Mouse (Mus musculus): ENCODE data around the gene Acly.

Acly gene

GRCm38 (mm10) chr11:100533871-100534270 lies 6.1 kb upstream of the Acly start:
- no peaks in the 10 kb centered on the region for H3K27me3 ChIP-seq (ENCODE audit: control insufficient read depth, insufficient read depth, low read length, poor library complexity, severe bottlenecking)
- H3K36me3 ChIP-seq (ENCODE audit: control insufficient read depth, insufficient read depth, low read length, poor library complexity, severe bottlenecking): no peaks in the 10 kb centered on the region
- no peak for DNase-seq (ENCODE audit: low read depth, low spot score)

GRCm38 (mm10) chr11:100528375-100529165 lies 770 bp upstream of the Acly start:
- no peaks in the 10 kb centered on the region for H3K27me3 ChIP-seq (ENCODE audit: control insufficient read depth, insufficient read depth, low read length, poor library complexity, severe bottlenecking)
- DNase-seq (ENCODE audit: low read depth, low spot score): no peak
- H3K36me3 ChIP-seq (ENCODE audit: control insufficient read depth, insufficient read depth, low read length, poor library complexity, severe bottlenecking): no peaks in the 10 kb centered on the region; the same call in 1 of the 2 replicates

DNA sequence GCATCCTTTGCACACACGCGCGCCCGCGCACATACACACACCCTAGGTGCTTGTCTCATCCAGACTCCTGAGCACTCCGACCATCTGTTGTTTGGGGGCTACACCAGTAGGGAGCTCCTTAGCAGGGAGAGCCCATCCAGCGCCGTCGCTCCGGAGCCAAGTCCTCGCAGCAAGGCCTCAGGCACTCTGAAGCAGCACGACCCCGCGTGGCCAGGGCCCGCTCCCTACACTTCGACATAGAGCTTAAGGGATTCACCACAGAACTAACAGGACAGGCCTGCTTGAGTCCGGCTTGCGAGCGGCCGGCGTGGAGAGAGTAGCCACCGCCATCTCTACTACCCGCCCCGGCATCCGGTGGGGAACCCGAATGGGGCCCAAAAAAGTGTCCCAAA lies 738 bp downstream of the Acly start:
- peak; percentile 54 for DNase-seq (ENCODE audit: low read depth, low spot score)
- peaks cover under 1% of the 10 kb centered on the region; the same call in 1 of the 2 replicates for H3K36me3 ChIP-seq (ENCODE audit: control insufficient read depth, insufficient read depth, low read length, poor library complexity, severe bottlenecking)
- no peaks in the 10 kb centered on the region for H3K27me3 ChIP-seq (ENCODE audit: control insufficient read depth, insufficient read depth, low read length, poor library complexity, severe bottlenecking)

- Histone ChIP-seq H3K36me3 (ENCODE audit: control insufficient read depth, insufficient read depth, low read length, poor library complexity, severe bottlenecking) (peaks cover 1% of the 10 kb centered on the region), H3K27me3 (ENCODE audit: control insufficient read depth, insufficient read depth, low read length, poor library complexity, severe bottlenecking) (no peaks in the 10 kb centered on the region)
- no peak for DNase-seq (ENCODE audit: low read depth, low spot score)
These were observed 1.6 kb downstream of the Acly start for GRCm38 (mm10) chr11:100526052-100526816.

DNA sequence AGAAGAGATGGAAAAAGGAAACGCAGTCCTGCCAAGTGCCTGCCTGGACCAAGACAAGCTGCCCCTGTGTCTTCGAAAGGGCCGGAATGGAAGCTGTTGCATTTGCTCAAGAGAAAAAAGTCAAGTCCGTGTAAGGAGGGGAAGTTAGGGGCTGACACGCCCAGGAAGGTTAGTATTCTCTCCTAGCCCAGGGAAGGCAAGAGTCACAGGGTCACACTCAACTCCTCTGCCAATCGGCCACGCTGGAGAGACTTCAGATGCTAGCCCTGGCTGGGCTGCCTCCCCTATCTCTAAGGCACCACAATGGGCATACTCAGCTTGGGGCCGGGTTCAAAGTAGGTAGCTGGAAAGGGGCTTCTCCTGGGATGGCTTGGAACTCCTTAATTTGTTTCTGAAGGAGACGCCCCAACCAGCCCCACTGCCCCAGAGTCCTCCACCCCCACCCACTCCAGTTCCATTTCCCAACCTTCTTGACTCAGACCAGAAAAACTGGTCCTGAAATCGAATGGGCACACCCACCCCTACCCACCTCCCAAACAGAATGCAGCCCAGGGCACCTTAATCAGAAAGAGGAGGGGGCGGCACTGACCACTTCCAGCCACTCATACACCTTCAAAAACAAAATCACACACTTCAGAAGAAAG lies 2.7 kb downstream of the Acly start:
- H3K36me3 ChIP-seq (ENCODE audit: control insufficient read depth, insufficient read depth, low read length, poor library complexity, severe bottlenecking): peaks cover 1% of the 10 kb centered on the region
- no peaks in the 10 kb centered on the region for H3K27me3 ChIP-seq (ENCODE audit: control insufficient read depth, insufficient read depth, low read length, poor library complexity, severe bottlenecking)
- no peak for DNase-seq (ENCODE audit: low read depth, low spot score)

- no peak for DNase-seq (ENCODE audit: low read depth, low spot score)
- Histone ChIP-seq H3K36me3 (ENCODE audit: control insufficient read depth, insufficient read depth, low read length, poor library complexity, severe bottlenecking) (peaks cover 1% of the 10 kb centered on the region), H3K27me3 (ENCODE audit: control insufficient read depth, insufficient read depth, low read length, poor library complexity, severe bottlenecking) (no peaks in the 10 kb centered on the region)
These were observed 3.4 kb downstream of the Acly start for GRCm38 (mm10) chr11:100524358-100524757.

DNA sequence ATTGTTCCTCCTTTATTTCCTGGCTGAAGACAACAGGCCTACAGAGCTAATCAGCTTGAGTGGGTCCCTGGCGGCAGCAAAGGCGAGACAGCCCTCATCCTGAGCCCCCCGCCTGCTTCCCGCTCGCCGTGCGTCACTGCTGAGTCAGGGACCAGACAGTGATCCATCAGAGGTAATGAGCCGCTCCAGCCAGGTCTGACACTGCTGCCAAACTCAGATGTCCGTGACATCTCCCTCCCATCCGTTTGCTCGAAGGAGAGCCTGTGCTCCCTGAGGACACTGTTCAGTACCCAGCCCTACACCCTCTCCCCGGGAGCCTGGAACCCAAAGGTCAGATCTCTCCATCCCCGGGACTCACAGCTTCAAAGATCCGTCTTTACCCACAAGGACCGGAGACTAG lies 7.0 kb downstream of the Acly start:
- H3K36me3 ChIP-seq (ENCODE audit: control insufficient read depth, insufficient read depth, low read length, poor library complexity, severe bottlenecking): peaks cover 4% of the 10 kb centered on the region
- no peaks in the 10 kb centered on the region for H3K27me3 ChIP-seq (ENCODE audit: control insufficient read depth, insufficient read depth, low read length, poor library complexity, severe bottlenecking)
- DNase-seq (ENCODE audit: low read depth, low spot score): no peak

GRCm38 (mm10) chr11:100519188-100519587 lies 8.6 kb downstream of the Acly start:
- no peak for DNase-seq (ENCODE audit: low read depth, low spot score)
- Histone ChIP-seq H3K27me3 (ENCODE audit: control insufficient read depth, insufficient read depth, low read length, poor library complexity, severe bottlenecking) (no peaks in the 10 kb centered on the region), H3K36me3 (ENCODE audit: control insufficient read depth, insufficient read depth, low read length, poor library complexity, severe bottlenecking) (peaks cover 9% of the 10 kb centered on the region)

- no peaks in the 10 kb centered on the region for H3K27me3 ChIP-seq (ENCODE audit: control insufficient read depth, insufficient read depth, low read length, poor library complexity, severe bottlenecking)
These were observed 9.6 kb downstream of the Acly start for GRCm38 (mm10) chr11:100518188-100518591.

DNA sequence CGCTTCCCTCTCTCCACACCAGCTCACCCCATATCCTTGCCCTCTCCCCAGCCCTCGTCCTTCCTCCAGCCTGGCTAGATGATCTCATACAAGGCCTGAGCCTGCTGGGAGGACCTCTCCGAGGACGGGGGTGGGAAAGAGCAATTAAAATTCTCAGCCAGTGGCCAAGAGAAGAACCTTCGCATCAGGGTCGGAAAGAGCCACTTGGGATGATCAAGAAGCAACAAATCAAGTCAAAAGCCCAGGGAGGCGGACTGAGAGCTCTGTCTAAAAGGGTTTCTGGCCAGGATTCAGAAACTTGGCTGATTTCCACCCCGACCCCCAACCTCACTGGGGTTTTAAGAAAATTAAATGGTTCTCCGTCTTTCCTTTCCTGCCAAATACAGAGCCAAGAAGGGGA lies 11.5 kb downstream of the Acly start:
- DNase-seq (ENCODE audit: low read depth, low spot score): no peak
- H3K36me3 ChIP-seq (ENCODE audit: control insufficient read depth, insufficient read depth, low read length, poor library complexity, severe bottlenecking): peaks cover 12% of the 10 kb centered on the region
- H3K27me3 ChIP-seq (ENCODE audit: control insufficient read depth, insufficient read depth, low read length, poor library complexity, severe bottlenecking): no peaks in the 10 kb centered on the region

More at GRCm38 (mm10) chr11:100518188-100518591, 9.6 kb downstream of the Acly start:
- peaks cover 12% of the 10 kb centered on the region for H3K36me3 ChIP-seq (ENCODE audit: control insufficient read depth, insufficient read depth, low read length, poor library complexity, severe bottlenecking)
- DNase-seq (ENCODE audit: low read depth, low spot score): no peak

DNA sequence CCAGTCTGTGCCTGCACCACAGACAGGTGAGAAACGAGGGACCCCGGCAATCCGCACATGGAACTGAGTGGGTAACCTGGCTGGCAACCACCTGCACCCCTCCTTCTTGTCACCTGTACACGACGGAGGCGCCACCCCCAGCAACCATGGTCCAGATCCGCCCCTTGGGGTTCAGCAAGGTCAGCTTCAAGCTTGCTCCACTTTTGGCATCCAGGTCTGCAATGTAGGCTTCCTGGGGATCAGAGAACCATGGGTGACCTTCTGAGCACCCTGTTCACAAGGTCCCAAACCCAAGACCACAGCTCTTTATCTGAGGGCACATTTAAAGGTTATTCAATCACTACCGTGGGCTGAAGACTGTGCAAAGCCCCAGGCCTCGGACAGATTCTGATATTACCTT lies 12.0 kb downstream of the Acly start:
- Histone ChIP-seq H3K27me3 (ENCODE audit: control insufficient read depth, insufficient read depth, low read length, poor library complexity, severe bottlenecking) (no peaks in the 10 kb centered on the region), H3K36me3 (ENCODE audit: control insufficient read depth, insufficient read depth, low read length, poor library complexity, severe bottlenecking) (peaks cover 13% of the 10 kb centered on the region)
- no peak for DNase-seq (ENCODE audit: low read depth, low spot score)

DNA sequence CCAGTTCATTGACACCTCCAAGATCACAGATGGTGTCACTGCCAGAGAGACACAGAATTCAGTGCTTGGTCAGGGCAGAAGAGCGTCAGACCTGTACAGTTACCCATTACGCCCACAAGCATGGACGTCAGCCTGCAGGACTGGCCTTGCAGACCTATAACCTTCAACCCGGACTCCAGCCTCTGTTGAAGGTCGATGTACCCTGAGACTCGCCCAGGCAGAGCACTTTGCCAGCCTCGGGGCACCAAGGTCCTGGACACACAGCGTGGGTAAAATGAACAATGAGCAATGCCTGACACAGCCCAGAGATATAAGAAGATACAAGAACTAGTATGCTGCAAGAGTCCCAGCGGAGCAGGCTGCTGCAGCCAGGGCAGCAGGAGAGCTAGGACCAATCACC lies 12.7 kb downstream of the Acly start:
- Histone ChIP-seq H3K27me3 (ENCODE audit: control insufficient read depth, insufficient read depth, low read length, poor library complexity, severe bottlenecking) (no peaks in the 10 kb centered on the region), H3K36me3 (ENCODE audit: control insufficient read depth, insufficient read depth, low read length, poor library complexity, severe bottlenecking) (peaks cover 13% of the 10 kb centered on the region)
- no peak for DNase-seq (ENCODE audit: low read depth, low spot score)

- Histone ChIP-seq H3K27me3 (ENCODE audit: control insufficient read depth, insufficient read depth, low read length, poor library complexity, severe bottlenecking) (no peaks in the 10 kb centered on the region), H3K36me3 (ENCODE audit: control insufficient read depth, insufficient read depth, low read length, poor library complexity, severe bottlenecking) (peaks cover 13% of the 10 kb centered on the region)
- no peak for DNase-seq (ENCODE audit: low read depth, low spot score)
These were observed 14.1 kb downstream of the Acly start for GRCm38 (mm10) chr11:100513716-100514115.

DNA sequence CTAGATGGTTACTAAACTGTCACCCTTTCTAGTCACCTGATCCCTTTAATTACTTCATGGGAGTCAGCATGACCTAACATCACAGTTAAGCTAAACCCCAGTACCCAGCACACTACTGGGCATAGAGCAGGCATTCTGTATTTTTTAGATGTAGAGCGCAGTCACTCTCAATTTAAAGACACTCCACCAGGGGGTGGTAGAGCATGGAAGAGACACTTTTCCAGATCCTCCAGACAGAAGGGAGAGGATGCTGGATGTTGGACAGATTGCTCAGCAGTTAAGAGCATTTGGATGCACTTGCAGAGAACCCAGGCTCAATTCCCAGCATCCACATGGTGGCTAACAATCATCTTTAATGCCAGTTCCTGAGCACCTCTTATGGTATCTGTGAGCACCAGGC lies 15.4 kb downstream of the Acly start:
- peak; percentile 26 for DNase-seq (ENCODE audit: low read depth, low spot score)
- H3K36me3 ChIP-seq (ENCODE audit: control insufficient read depth, insufficient read depth, low read length, poor library complexity, severe bottlenecking): peaks cover 11% of the 10 kb centered on the region
- no peaks in the 10 kb centered on the region for H3K27me3 ChIP-seq (ENCODE audit: control insufficient read depth, insufficient read depth, low read length, poor library complexity, severe bottlenecking)

GRCm38 (mm10) chr11:100510556-100510955 lies 17.2 kb downstream of the Acly start:
- H3K27me3 ChIP-seq (ENCODE audit: control insufficient read depth, insufficient read depth, low read length, poor library complexity, severe bottlenecking): no peaks in the 10 kb centered on the region
- DNase-seq (ENCODE audit: low read depth, low spot score): no peak

More at GRCm38 (mm10) chr11:100510556-100510955, 17.2 kb downstream of the Acly start:
- H3K36me3 ChIP-seq (ENCODE audit: control insufficient read depth, insufficient read depth, low read length, poor library complexity, severe bottlenecking): peaks cover 15% of the 10 kb centered on the region
